Mouse (Mus musculus): ENCODE measurements around the gene Stn1.

GRCm38 (mm10) chr19:47518475-47519162 lies 18.7 kb downstream of the Stn1 start:
- TF ChIP-seq CTCF (IDR thresholded peaks at IDR 0.05; ENCODE audit: low read depth) (no peak), EP300 (IDR thresholded peaks at IDR 0.05; ENCODE audit: low read depth) (no peak)
